Mouse (Mus musculus) liver, postnatal 0 days (tissue): ENCODE data around the gene Inpp4a. TPM values are rescaled to one million over a fixed set of nuclear protein-coding genes. Genes with fewer than 3 reads are reported as not detected.

Source experiments
- ATAC-seq: fragments of 200-750 bp; cut with Nextera tagmentation; 2 replicates; pipeline ENCODE4 v1.8.0; 2017; ENCODE audit warnings: mild to moderate bottlenecking, moderate library complexity
- DNase-seq: peaks from one replicate; pipeline ENCODE4 v3.0.0-alpha.2; 2016
- H3K27ac ChIP-seq: fragments of 300-500 bp; sonication (generic); 2 replicates; pipeline ENCODE4 v1.5.1; 2014; ENCODE audit warnings: antibody characterized with exemption, moderate library complexity, mild to moderate bottlenecking, low read depth
- H3K27me3 ChIP-seq: fragments of 300-500 bp; sonication (generic); 2 replicates; pipeline ENCODE4 v1.6.1; 2014; ENCODE audit warnings: low read length, control low read depth, mixed read lengths; ENCODE audit not compliant: insufficient read depth
- H3K36me3 ChIP-seq: fragments of 300-500 bp; sonication (generic); replicated peaks from 2 replicates; pipeline ENCODE4 v1.6.1; 2014; ENCODE audit warnings: mild to moderate bottlenecking, control low read depth, low read length, moderate library complexity, mixed read lengths; ENCODE audit not compliant: insufficient read depth
- H3K4me1 ChIP-seq: fragments of 300-500 bp; sonication (generic); 2 replicates; pipeline ENCODE4 v1.6.1; 2014; ENCODE audit warnings: antibody characterized with exemption, mild to moderate bottlenecking, control low read depth; ENCODE audit not compliant: insufficient read depth
- H3K4me2 ChIP-seq: fragments of 300-500 bp; sonication (generic); 2 replicates; pipeline ENCODE4 v1.6.1; 2014; ENCODE audit warnings: low read depth, mild to moderate bottlenecking, low read length, moderate library complexity, mixed read lengths
- H3K4me3 ChIP-seq: fragments of 300-500 bp; sonication (generic); 2 replicates; pipeline ENCODE4 v1.5.1; 2014; ENCODE audit warnings: low read depth, low read length
- H3K9ac ChIP-seq: fragments of 300-500 bp; sonication (generic); replicated peaks from 2 replicates; pipeline ENCODE4 v1.6.1; 2014; ENCODE audit warnings: mild to moderate bottlenecking, moderate library complexity
- H3K9me3 ChIP-seq: fragments of 300-500 bp; sonication (generic); 2 replicates; pipeline ENCODE4 v1.6.1; 2016; ENCODE audit warnings: mild to moderate bottlenecking, control low read depth, low read length, mixed read lengths
- CTCF ChIP-seq: sonication (generic); IDR thresholded peaks from 2 replicates; pipeline ENCODE4 v1.5.1; 2016; ENCODE audit warnings: antibody characterized with exemption, low read depth
- EP300 ChIP-seq: IDR thresholded peaks from 2 replicates; pipeline ENCODE4 v1.6.1; 2016; ENCODE audit warnings: antibody characterized with exemption, low read depth, mild to moderate bottlenecking
- WGBS: fragments of 180-500 bp; shearing (Covaris S2); extraction: QIAGEN DNeasy Blood & Tissue Kit; methylation state at CpG from one replicate; pipeline ENCODE4 v1.1.7; 2014; ENCODE audit not compliant: insufficient replicate concordance; 5-methylcytosine and 5-hydroxymethylcytosine counted together
- polyA plus RNA-seq: library from polyadenylated mRNA; unstranded; fragments of >200 nt; fragmentation: Nextera tagmentation; extraction: Ambion mirVana; gene quantifications from 2 replicates; pipeline ENCODE4 v1.2.1, GENCODE M21; 2015

Inpp4a gene
- polyA plus RNA-seq, 1 experiment from 2014 or later = 6.7 TPM

DNA sequence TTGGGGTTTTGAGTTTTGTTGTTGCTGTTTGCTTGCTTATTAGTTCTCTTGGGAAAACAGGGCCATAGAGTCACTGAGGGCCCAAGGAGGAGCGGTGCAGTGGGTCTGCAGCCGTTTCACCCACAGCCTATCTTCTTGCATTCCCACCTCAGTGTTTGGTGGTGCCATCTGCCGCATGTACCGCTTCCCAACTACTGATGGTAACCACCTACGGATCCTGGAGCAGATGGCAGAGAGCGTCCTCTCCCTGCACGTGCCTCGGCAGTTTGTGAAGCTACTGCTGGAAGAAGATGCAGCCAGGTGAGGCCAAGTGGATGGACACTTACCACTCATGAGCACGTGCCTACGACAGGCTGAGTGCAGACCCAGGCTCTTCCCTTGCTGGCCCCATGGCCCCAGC is 68.5 kb downstream of the Inpp4a start:
- Histone ChIP-seq H3K4me2 (no peak overlapping the region), H3K9ac (no peak overlapping the region)
- WGBS = 87% methylated on average over 10 of the region's 10 CpGs

GRCm38 (mm10) chr1:37368768-37369385 is 69.2 kb downstream of the Inpp4a start:
- Histone ChIP-seq H3K4me1 (no peaks in the 10 kb centered on the region), H3K9ac (no peak overlapping the region), H3K27me3 (no peaks in the 10 kb centered on the region), H3K27ac (no peak overlapping the region), H3K9me3 (no peaks in the 10 kb centered on the region), H3K4me3 (no peak overlapping the region), H3K4me2 (no peak overlapping the region), H3K36me3 (peaks cover 55% of the 10 kb centered on the region)
- 79% methylated on average over 7 of the region's 7 CpGs for WGBS
- ATAC-seq (no peak), DNase-seq (no peak)
- TF ChIP-seq CTCF = no peak
- TF ChIP-seq EP300 = no peak

More for the DNA sequence above, 68.5 kb downstream of the Inpp4a start:
- ATAC-seq = no peak
- Histone ChIP-seq H3K27me3 (no peaks in the 10 kb centered on the region), H3K4me3 (no peak overlapping the region), H3K27ac (no peak overlapping the region), H3K36me3 (peaks cover 57% of the 10 kb centered on the region), H3K4me1 (no peaks in the 10 kb centered on the region), H3K9me3 (no peaks in the 10 kb centered on the region)
- no peak for DNase-seq
- TF ChIP-seq EP300 = no peak
- TF ChIP-seq CTCF = no peak

DNA sequence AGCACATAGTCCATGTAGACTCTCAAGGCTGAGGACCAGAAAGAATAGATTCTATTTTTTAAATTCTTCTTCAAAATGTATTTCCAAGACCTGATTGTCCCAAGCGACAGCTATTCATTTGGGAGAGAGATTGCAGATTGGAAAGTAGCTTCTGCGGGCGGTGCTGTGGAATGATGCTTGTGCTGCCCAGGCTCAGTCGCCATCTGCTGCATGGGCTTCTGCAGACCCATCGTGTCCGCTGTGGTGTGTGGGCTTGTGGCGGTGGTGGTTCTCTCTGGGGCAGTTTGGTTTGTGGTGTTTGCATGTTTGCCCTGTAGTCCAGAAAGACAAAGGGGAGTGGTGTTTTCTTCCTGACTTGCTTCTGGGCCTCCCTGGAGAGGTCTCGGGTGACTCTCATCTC is 76.5 kb downstream of the Inpp4a start:
- H3K9ac ChIP-seq = no peak overlapping the region
- no peak overlapping the region for H3K4me2 ChIP-seq
- no peaks in the 10 kb centered on the region for H3K27me3 ChIP-seq
- H3K36me3 ChIP-seq = peaks cover 33% of the 10 kb centered on the region
- no peaks in the 10 kb centered on the region for H3K4me1 ChIP-seq
- no peaks in the 10 kb centered on the region for H3K9me3 ChIP-seq
- DNase-seq (no peak), ATAC-seq (no peak)
- H3K27ac ChIP-seq = no peak overlapping the region
- no peak overlapping the region for H3K4me3 ChIP-seq
- TF ChIP-seq EP300 = no peak
- no peak for TF ChIP-seq CTCF
- WGBS = 79% methylated on average over 8 of the region's 8 CpGs

DNA sequence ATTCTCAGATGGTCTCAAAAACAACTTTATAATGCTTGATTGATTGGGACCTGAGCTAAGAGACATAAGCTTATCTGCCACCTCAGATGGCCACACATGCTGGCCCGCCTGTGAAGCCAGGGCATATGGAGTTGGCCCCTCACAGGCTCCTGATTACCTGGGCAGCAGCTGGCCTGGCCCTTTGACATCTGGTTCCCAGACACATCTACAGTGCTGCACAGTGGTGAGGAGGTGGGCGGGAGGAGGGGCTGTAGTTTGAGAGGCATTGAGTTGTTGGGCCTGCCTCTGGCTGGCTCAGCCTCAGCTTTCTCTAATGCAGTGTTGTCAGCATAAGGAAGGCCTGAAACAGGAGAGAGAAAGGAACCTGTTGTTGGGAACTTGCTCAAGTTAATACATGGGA is 77.1 kb downstream of the Inpp4a start:
- TF ChIP-seq CTCF (no peak), EP300 (no peak)
- Histone ChIP-seq H3K27ac (no peak overlapping the region), H3K4me2 (no peak overlapping the region), H3K36me3 (peaks cover 32% of the 10 kb centered on the region), H3K9ac (no peak overlapping the region), H3K27me3 (no peaks in the 10 kb centered on the region), H3K4me3 (no peak overlapping the region), H3K9me3 (no peaks in the 10 kb centered on the region), H3K4me1 (no peaks in the 10 kb centered on the region)
- DNase-seq (no peak), ATAC-seq (no peak)
- 79% methylated on average over 2 of the region's 2 CpGs for WGBS

DNA sequence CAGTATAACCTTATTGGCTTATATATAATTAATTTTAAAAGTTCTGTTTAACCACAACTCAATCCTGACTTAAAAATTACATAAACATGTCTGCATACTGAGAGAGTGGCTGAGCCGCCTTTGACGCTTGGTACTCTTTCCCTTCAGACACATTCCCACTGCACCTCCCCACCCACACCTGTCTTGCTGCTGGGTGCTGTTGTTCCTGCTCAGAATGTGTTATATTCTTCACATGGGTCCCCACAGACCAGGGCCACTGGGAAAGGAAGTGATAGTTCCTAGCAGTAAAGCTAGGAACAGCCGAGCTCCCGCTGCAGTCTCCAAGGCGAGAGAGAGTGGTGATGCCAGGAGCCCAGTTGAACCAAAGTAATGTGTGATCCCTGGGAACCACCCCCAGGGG is 78.4 kb downstream of the Inpp4a start:
- no peak for ATAC-seq
- DNase-seq = no peak
- WGBS = 85% methylated on average over 5 of the region's 5 CpGs
- Histone ChIP-seq H3K9me3 (no peaks in the 10 kb centered on the region), H3K4me1 (no peaks in the 10 kb centered on the region), H3K4me3 (no peak overlapping the region), H3K27ac (no peak overlapping the region), H3K27me3 (no peaks in the 10 kb centered on the region), H3K36me3 (peaks cover 33% of the 10 kb centered on the region), H3K9ac (no peak overlapping the region), H3K4me2 (no peak overlapping the region)
- TF ChIP-seq EP300 (no peak), CTCF (no peak)

- no peaks in the 10 kb centered on the region for H3K4me1 ChIP-seq
- H3K27ac ChIP-seq = no peak overlapping the region
- H3K27me3 ChIP-seq = no peaks in the 10 kb centered on the region
- H3K9me3 ChIP-seq = no peaks in the 10 kb centered on the region
- no peak for ATAC-seq
- H3K9ac ChIP-seq = no peak overlapping the region
- no peak overlapping the region for H3K4me2 ChIP-seq
- no peak for DNase-seq
- 64% methylated on average over 4 of the region's 4 CpGs for WGBS
- TF ChIP-seq EP300 (no peak), CTCF (no peak)
- peaks cover 33% of the 10 kb centered on the region for H3K36me3 ChIP-seq
- H3K4me3 ChIP-seq = no peak overlapping the region
Observed at GRCm38 (mm10) chr1:37379536-37379935, 79.9 kb downstream of the Inpp4a start.

DNA sequence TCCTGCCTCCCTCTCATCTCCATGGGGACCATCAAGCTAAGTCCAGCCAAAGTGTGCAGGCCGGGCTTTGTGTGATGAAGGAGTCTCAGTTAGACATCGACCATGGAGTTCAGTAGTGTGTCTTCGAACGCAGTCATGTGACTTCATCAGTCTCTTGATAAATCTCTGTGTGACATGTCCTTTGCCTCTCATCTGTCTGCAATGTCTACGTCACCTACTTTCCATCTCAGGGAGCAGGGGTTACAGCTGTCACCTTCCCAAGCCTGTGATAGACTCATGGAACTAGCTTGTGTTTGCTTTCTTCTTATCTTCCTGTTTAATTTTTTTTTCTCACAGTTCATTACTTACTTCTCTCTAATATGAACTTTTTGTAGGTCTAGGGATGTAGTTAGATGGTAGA is 81.2 kb downstream of the Inpp4a start:
- ATAC-seq (no peak), DNase-seq (no peak)
- H3K4me3 ChIP-seq = no peak overlapping the region
- H3K4me2 ChIP-seq = no peak overlapping the region
- no peak overlapping the region for H3K27ac ChIP-seq
- no peak overlapping the region for H3K9ac ChIP-seq
- no peaks in the 10 kb centered on the region for H3K4me1 ChIP-seq
- peaks cover 29% of the 10 kb centered on the region for H3K36me3 ChIP-seq
- H3K9me3 ChIP-seq = no peaks in the 10 kb centered on the region
- WGBS = 77% methylated on average over 5 of the region's 5 CpGs
- no peaks in the 10 kb centered on the region for H3K27me3 ChIP-seq
- no peak for TF ChIP-seq EP300
- no peak for TF ChIP-seq CTCF
